Mouse (Mus musculus) hindbrain, embryonic 14.5 days (tissue): Measurements from ENCODE around the gene Rtn1. TPM values are rescaled to one million over a fixed set of nuclear protein-coding genes. Genes with fewer than 3 reads are reported as not detected.
A peak's percentile ranks its signal among the peaks of the same experiment; 100 is the strongest.

Experiments used
- ATAC-seq: fragments of 200-750 bp; cut with Nextera tagmentation; 2 replicates; pipeline ENCODE4 v1.8.0; 2017; ENCODE audit warnings: moderate number of reproducible peaks, mild to moderate bottlenecking, moderate TSS enrichment, moderate library complexity; ENCODE audit not compliant: low FRiP score
- DNase-seq: peaks from one replicate; pipeline ENCODE4 v3.0.0-alpha.2; 2015; ENCODE audit warnings: low spot score
- H3K27ac ChIP-seq: fragments of 300-500 bp; sonication (generic); 2 replicates; pipeline ENCODE4 v1.5.1; 2014; ENCODE audit warnings: mild to moderate bottlenecking, moderate library complexity
- H3K27me3 ChIP-seq: fragments of 300-500 bp; sonication (generic); 2 replicates; pipeline ENCODE4 v1.6.1; 2014; ENCODE audit warnings: mild to moderate bottlenecking, low read length, mixed read lengths; ENCODE audit not compliant: control insufficient read depth, insufficient read depth
- H3K36me3 ChIP-seq: fragments of 300-500 bp; sonication (generic); replicated peaks from 2 replicates; pipeline ENCODE4 v1.6.1; 2014; ENCODE audit not compliant: control insufficient read depth, insufficient read depth
- H3K4me1 ChIP-seq: fragments of 300-500 bp; sonication (generic); replicated peaks from 2 replicates; pipeline ENCODE4 v1.6.1; 2014; ENCODE audit warnings: antibody characterized with exemption, low read length, mixed read lengths; ENCODE audit not compliant: control insufficient read depth, insufficient read depth
- H3K4me2 ChIP-seq: fragments of 300-500 bp; sonication (generic); replicated peaks from 2 replicates; pipeline ENCODE4 v1.6.1; 2014; ENCODE audit warnings: mild to moderate bottlenecking, moderate library complexity
- H3K4me3 ChIP-seq: fragments of 300-500 bp; sonication (generic); replicated peaks from 2 replicates; pipeline ENCODE4 v1.5.1; 2014; ENCODE audit warnings: mild to moderate bottlenecking, low read length
- H3K9ac ChIP-seq: fragments of 300-500 bp; sonication (generic); 2 replicates; pipeline ENCODE4 v1.6.1; 2014
- H3K9me3 ChIP-seq: fragments of 300-500 bp; sonication (generic); 2 replicates; pipeline ENCODE4 v1.6.1; 2016; ENCODE audit warnings: low read length; ENCODE audit not compliant: control insufficient read depth
- WGBS: fragments of 180-500 bp; shearing (Covaris S2); extraction: QIAGEN DNeasy Blood & Tissue Kit; methylation state at CpG from one replicate; pipeline ENCODE4 v1.1.7; 2014; 5-methylcytosine and 5-hydroxymethylcytosine counted together
- polyA plus RNA-seq: library from polyadenylated mRNA; unstranded; fragments of >200 nt; fragmentation: Nextera tagmentation; extraction: Ambion mirVana; gene quantifications from 2 replicates; pipeline ENCODE4 v1.2.1, GENCODE M21; 2014

Rtn1 gene
- polyA plus RNA-seq, 1 experiment from 2014 or later: 2,853 TPM

GRCm38 (mm10) chr12:72197925-72198486 lies 210.8 kb downstream of the Rtn1 start:
- Histone ChIP-seq H3K27ac (no peak overlapping the region), H3K9ac (no peak overlapping the region), H3K36me3 (no peaks in the 10 kb centered on the region), H3K4me3 (no peak overlapping the region), H3K4me1 (peaks cover 6% of the 10 kb centered on the region; the same call in 1 of the 2 replicates), H3K4me2 (0 out of 2 replicates have a peak overlapping the region, but pooled peaks have one; percentile 23), H3K9me3 (no peaks in the 10 kb centered on the region), H3K27me3 (no peaks in the 10 kb centered on the region)
- peak; percentile 62; the same call in 1 of the 2 replicates for ATAC-seq
- 45% methylated on average over 18 of the region's 18 CpGs for WGBS
- no peak for DNase-seq

- no peaks in the 10 kb centered on the region for H3K9me3 ChIP-seq
- peaks cover 6% of the 10 kb centered on the region; the same call in 1 of the 2 replicates for H3K4me1 ChIP-seq
- H3K36me3 ChIP-seq: no peaks in the 10 kb centered on the region
- 82% methylated on average over 7 of the region's 7 CpGs for WGBS
- DNase-seq (no peak), ATAC-seq (no peak)
- no peak overlapping the region for H3K4me2 ChIP-seq
- H3K27me3 ChIP-seq: no peaks in the 10 kb centered on the region
- H3K27ac ChIP-seq: no peak overlapping the region
- H3K9ac ChIP-seq: no peak overlapping the region
- no peak overlapping the region for H3K4me3 ChIP-seq
Observed at GRCm38 (mm10) chr12:72197434-72197833, 211.4 kb downstream of the Rtn1 start.

GRCm38 (mm10) chr12:72184929-72185328 lies 223.9 kb downstream of the Rtn1 start, which contains the start of gene Ccdc175:
Gene Ccdc175, minus strand, starts transcription at chr12:72185029.
- 73% methylated on average over 12 of the region's 12 CpGs for WGBS
- no peaks in the 10 kb centered on the region for H3K4me1 ChIP-seq
- H3K36me3 ChIP-seq: no peaks in the 10 kb centered on the region
- no peaks in the 10 kb centered on the region for H3K9me3 ChIP-seq
- no peaks in the 10 kb centered on the region for H3K27me3 ChIP-seq
- no peak within 1 kb of the TSS for H3K27ac ChIP-seq
- no peak within 1 kb of the TSS for H3K4me3 ChIP-seq
- ATAC-seq (no peak), DNase-seq (no peak)
- no peak within 1 kb of the TSS for H3K4me2 ChIP-seq
- H3K9ac ChIP-seq: no peak within 1 kb of the TSS

- Histone ChIP-seq H3K4me3 (no peak overlapping the region), H3K27ac (no peak overlapping the region), H3K4me2 (no peak overlapping the region), H3K36me3 (no peaks in the 10 kb centered on the region), H3K9ac (no peak overlapping the region), H3K4me1 (no peaks in the 10 kb centered on the region), H3K9me3 (0 out of 2 replicates have a peak, but pooled peaks cover 4% of the 10 kb centered on the region), H3K27me3 (no peaks in the 10 kb centered on the region)
- no peak for DNase-seq
- no peak for ATAC-seq
- 79% methylated on average over 4 of the region's 4 CpGs for WGBS
Observed at GRCm38 (mm10) chr12:72179561-72179960, 229.3 kb downstream of the Rtn1 start.

GRCm38 (mm10) chr12:72178322-72178721 lies 230.5 kb downstream of the Rtn1 start:
- ATAC-seq: no peak
- Histone ChIP-seq H3K27ac (no peak overlapping the region), H3K9me3 (0 out of 2 replicates have a peak, but pooled peaks cover 4% of the 10 kb centered on the region), H3K4me2 (no peak overlapping the region), H3K36me3 (no peaks in the 10 kb centered on the region), H3K4me1 (no peaks in the 10 kb centered on the region), H3K4me3 (no peak overlapping the region), H3K27me3 (no peaks in the 10 kb centered on the region), H3K9ac (no peak overlapping the region)
- 93% methylated on average over 3 of the region's 3 CpGs for WGBS
- DNase-seq: no peak

Other genes with a start within 250 kb of the Rtn1 start
- gene Ccdc175, start 224.0 kb downstream of the Rtn1 start, polyA plus RNA-seq: 0.08 TPM in 1 of 2 replicates, not detected in the other
- gene Lrrc9, start 32.8 kb upstream of the Rtn1 start, polyA plus RNA-seq: 4.2 and 4.5 TPM in 2 replicates
- 28.3 and 29.4 TPM in 2 replicates for gene Pcnx4, start 127.3 kb upstream of the Rtn1 start, polyA plus RNA-seq
- not detected in 2 replicates for gene Gm4756, start 240.6 kb upstream of the Rtn1 start, polyA plus RNA-seq